Mouse (Mus musculus): ENCODE data around the gene Hdac4. TPM values are rescaled to one million over a fixed set of nuclear protein-coding genes. Genes with fewer than 3 reads are reported as not detected.

Hdac4 gene
- polyA plus RNA-seq, 1 experiment from 2014 or later: 38.0 TPM

- H3K27ac ChIP-seq (ENCODE audit: low read depth, low read length): no peak overlapping the region
- no peak overlapping the region for H3K9ac ChIP-seq (replicated peaks; ENCODE audit: low read depth, low read length)
- ATAC-seq (ENCODE audit: low read depth): no peak
- no peaks in the 10 kb centered on the region for H3K27me3 ChIP-seq (ENCODE audit: control insufficient read depth, insufficient read depth, low read length)
- H3K4me1 ChIP-seq (ENCODE audit: control insufficient read depth, insufficient read depth, low read length): no peaks in the 10 kb centered on the region
- 95% methylated on average over 2 of the region's 2 CpGs for WGBS
- H3K36me3 ChIP-seq (ENCODE audit: control insufficient read depth, insufficient read depth, low read length): peaks cover 10% of the 10 kb centered on the region; the same call in 1 of the 2 replicates
- no peak overlapping the region for H3K4me2 ChIP-seq (ENCODE audit: low read depth, low read length)
- H3K4me3 ChIP-seq (ENCODE audit: low read depth, low read length): no peak overlapping the region
- no peaks in the 10 kb centered on the region for H3K9me3 ChIP-seq (ENCODE audit: control insufficient read depth, low read length)
These were observed 252.9 kb downstream of the Hdac4 start for GRCm38 (mm10) chr1:91942583-91942982.

- no peak overlapping the region for H3K9ac ChIP-seq (replicated peaks; ENCODE audit: low read depth, low read length)
- ATAC-seq (ENCODE audit: low read depth): no peak
- 82% methylated on average over 3 of the region's 3 CpGs for WGBS
- H3K4me1 ChIP-seq (ENCODE audit: control insufficient read depth, insufficient read depth, low read length): no peaks in the 10 kb centered on the region
- H3K27me3 ChIP-seq (ENCODE audit: control insufficient read depth, insufficient read depth, low read length): no peaks in the 10 kb centered on the region
- H3K4me2 ChIP-seq (ENCODE audit: low read depth, low read length): no peak overlapping the region
- peaks cover 10% of the 10 kb centered on the region; the same call in 1 of the 2 replicates for H3K36me3 ChIP-seq (ENCODE audit: control insufficient read depth, insufficient read depth, low read length)
- no peaks in the 10 kb centered on the region for H3K9me3 ChIP-seq (ENCODE audit: control insufficient read depth, low read length)
- no peak overlapping the region for H3K27ac ChIP-seq (ENCODE audit: low read depth, low read length)
- no peak overlapping the region for H3K4me3 ChIP-seq (ENCODE audit: low read depth, low read length)
These were observed 253.5 kb downstream of the Hdac4 start for GRCm38 (mm10) chr1:91942031-91942430.

GRCm38 (mm10) chr1:91941094-91941493 is 254.4 kb downstream of the Hdac4 start:
- H3K4me1 ChIP-seq (ENCODE audit: control insufficient read depth, insufficient read depth, low read length): no peaks in the 10 kb centered on the region
- H3K36me3 ChIP-seq (ENCODE audit: control insufficient read depth, insufficient read depth, low read length): peaks cover 10% of the 10 kb centered on the region; the same call in 1 of the 2 replicates
- no peak overlapping the region for H3K4me3 ChIP-seq (ENCODE audit: low read depth, low read length)
- H3K9me3 ChIP-seq (ENCODE audit: control insufficient read depth, low read length): no peaks in the 10 kb centered on the region
- H3K4me2 ChIP-seq (ENCODE audit: low read depth, low read length): no peak overlapping the region
- H3K27me3 ChIP-seq (ENCODE audit: control insufficient read depth, insufficient read depth, low read length): no peaks in the 10 kb centered on the region
- WGBS: 92% methylated on average over 1 of the region's 1 CpGs
- ATAC-seq (ENCODE audit: low read depth): no peak
- H3K27ac ChIP-seq (ENCODE audit: low read depth, low read length): no peak overlapping the region
- H3K9ac ChIP-seq (replicated peaks; ENCODE audit: low read depth, low read length): no peak overlapping the region

- Histone ChIP-seq H3K27me3 (ENCODE audit: control insufficient read depth, insufficient read depth, low read length) (no peaks in the 10 kb centered on the region), H3K9me3 (ENCODE audit: control insufficient read depth, low read length) (no peaks in the 10 kb centered on the region), H3K36me3 (ENCODE audit: control insufficient read depth, insufficient read depth, low read length) (peaks cover 19% of the 10 kb centered on the region; the same call in 1 of the 2 replicates), H3K4me1 (ENCODE audit: control insufficient read depth, insufficient read depth, low read length) (no peaks in the 10 kb centered on the region), H3K9ac (replicated peaks; ENCODE audit: low read depth, low read length) (no peak overlapping the region), H3K4me3 (ENCODE audit: low read depth, low read length) (no peak overlapping the region), H3K4me2 (ENCODE audit: low read depth, low read length) (no peak overlapping the region), H3K27ac (ENCODE audit: low read depth, low read length) (no peak overlapping the region)
- 90% methylated on average over 3 of the region's 3 CpGs for WGBS
- ATAC-seq (ENCODE audit: low read depth): no peak
These were observed 260.3 kb downstream of the Hdac4 start for GRCm38 (mm10) chr1:91935171-91935570.

GRCm38 (mm10) chr1:91933681-91934080 is 261.8 kb downstream of the Hdac4 start:
- no peak overlapping the region for H3K27ac ChIP-seq (ENCODE audit: low read depth, low read length)
- H3K36me3 ChIP-seq (ENCODE audit: control insufficient read depth, insufficient read depth, low read length): peaks cover 19% of the 10 kb centered on the region; the same call in 1 of the 2 replicates
- no peaks in the 10 kb centered on the region for H3K4me1 ChIP-seq (ENCODE audit: control insufficient read depth, insufficient read depth, low read length)
- H3K4me2 ChIP-seq (ENCODE audit: low read depth, low read length): no peak overlapping the region
- H3K27me3 ChIP-seq (ENCODE audit: control insufficient read depth, insufficient read depth, low read length): no peaks in the 10 kb centered on the region
- H3K4me3 ChIP-seq (ENCODE audit: low read depth, low read length): no peak overlapping the region
- no peak overlapping the region for H3K9ac ChIP-seq (replicated peaks; ENCODE audit: low read depth, low read length)
- no peaks in the 10 kb centered on the region for H3K9me3 ChIP-seq (ENCODE audit: control insufficient read depth, low read length)
- WGBS: 91% methylated on average over 8 of the region's 8 CpGs
- ATAC-seq (ENCODE audit: low read depth): no peak

- peaks cover 19% of the 10 kb centered on the region; the same call in 1 of the 2 replicates for H3K36me3 ChIP-seq (ENCODE audit: control insufficient read depth, insufficient read depth, low read length)
- no peak overlapping the region for H3K27ac ChIP-seq (ENCODE audit: low read depth, low read length)
- H3K27me3 ChIP-seq (ENCODE audit: control insufficient read depth, insufficient read depth, low read length): no peaks in the 10 kb centered on the region
- H3K9me3 ChIP-seq (ENCODE audit: control insufficient read depth, low read length): no peaks in the 10 kb centered on the region
- no peaks in the 10 kb centered on the region for H3K4me1 ChIP-seq (ENCODE audit: control insufficient read depth, insufficient read depth, low read length)
- no peak overlapping the region for H3K4me2 ChIP-seq (ENCODE audit: low read depth, low read length)
- no peak overlapping the region for H3K4me3 ChIP-seq (ENCODE audit: low read depth, low read length)
- ATAC-seq (ENCODE audit: low read depth): no peak
- WGBS: 97% methylated on average over 12 of the region's 12 CpGs
- no peak overlapping the region for H3K9ac ChIP-seq (replicated peaks; ENCODE audit: low read depth, low read length)
These were observed 263.3 kb downstream of the Hdac4 start for GRCm38 (mm10) chr1:91932221-91932620.

GRCm38 (mm10) chr1:91931786-91932185 is 263.7 kb downstream of the Hdac4 start:
- 78% methylated on average over 3 of the region's 3 CpGs for WGBS
- no peaks in the 10 kb centered on the region for H3K4me1 ChIP-seq (ENCODE audit: control insufficient read depth, insufficient read depth, low read length)
- no peak overlapping the region for H3K9ac ChIP-seq (replicated peaks; ENCODE audit: low read depth, low read length)
- ATAC-seq (ENCODE audit: low read depth): no peak
- no peak overlapping the region for H3K4me2 ChIP-seq (ENCODE audit: low read depth, low read length)
- H3K36me3 ChIP-seq (ENCODE audit: control insufficient read depth, insufficient read depth, low read length): peaks cover 19% of the 10 kb centered on the region; the same call in 1 of the 2 replicates
- H3K27me3 ChIP-seq (ENCODE audit: control insufficient read depth, insufficient read depth, low read length): no peaks in the 10 kb centered on the region
- no peak overlapping the region for H3K4me3 ChIP-seq (ENCODE audit: low read depth, low read length)
- no peak overlapping the region for H3K27ac ChIP-seq (ENCODE audit: low read depth, low read length)
- H3K9me3 ChIP-seq (ENCODE audit: control insufficient read depth, low read length): no peaks in the 10 kb centered on the region

- H3K27me3 ChIP-seq (ENCODE audit: control insufficient read depth, insufficient read depth, low read length): no peaks in the 10 kb centered on the region
- H3K4me3 ChIP-seq (ENCODE audit: low read depth, low read length): no peak overlapping the region
- peaks cover 19% of the 10 kb centered on the region; the same call in 1 of the 2 replicates for H3K36me3 ChIP-seq (ENCODE audit: control insufficient read depth, insufficient read depth, low read length)
- ATAC-seq (ENCODE audit: low read depth): no peak
- no peak overlapping the region for H3K9ac ChIP-seq (replicated peaks; ENCODE audit: low read depth, low read length)
- no peak overlapping the region for H3K27ac ChIP-seq (ENCODE audit: low read depth, low read length)
- H3K4me2 ChIP-seq (ENCODE audit: low read depth, low read length): no peak overlapping the region
- WGBS: 90% methylated on average over 10 of the region's 10 CpGs
- no peaks in the 10 kb centered on the region for H3K9me3 ChIP-seq (ENCODE audit: control insufficient read depth, low read length)
- no peaks in the 10 kb centered on the region for H3K4me1 ChIP-seq (ENCODE audit: control insufficient read depth, insufficient read depth, low read length)
These were observed 264.3 kb downstream of the Hdac4 start for GRCm38 (mm10) chr1:91931196-91931595.

GRCm38 (mm10) chr1:91929051-91929450 is 266.4 kb downstream of the Hdac4 start:
- H3K9me3 ChIP-seq (ENCODE audit: control insufficient read depth, low read length): no peaks in the 10 kb centered on the region
- no peaks in the 10 kb centered on the region for H3K27me3 ChIP-seq (ENCODE audit: control insufficient read depth, insufficient read depth, low read length)
- no peak overlapping the region for H3K4me2 ChIP-seq (ENCODE audit: low read depth, low read length)
- peaks cover 14% of the 10 kb centered on the region; the same call in 1 of the 2 replicates for H3K36me3 ChIP-seq (ENCODE audit: control insufficient read depth, insufficient read depth, low read length)
- H3K4me3 ChIP-seq (ENCODE audit: low read depth, low read length): no peak overlapping the region
- 94% methylated on average over 13 of the region's 13 CpGs for WGBS
- H3K4me1 ChIP-seq (ENCODE audit: control insufficient read depth, insufficient read depth, low read length): no peaks in the 10 kb centered on the region
- no peak overlapping the region for H3K9ac ChIP-seq (replicated peaks; ENCODE audit: low read depth, low read length)
- ATAC-seq (ENCODE audit: low read depth): no peak
- no peak overlapping the region for H3K27ac ChIP-seq (ENCODE audit: low read depth, low read length)

Measured in neural tube, embryonic 14.5 days (tissue).